Mouse (Mus musculus): ENCODE results near the gene Armc8. TPM values are rescaled to one million over a fixed set of nuclear protein-coding genes. Genes with fewer than 3 reads are reported as not detected.

Gene Armc8
- polyA plus RNA-seq, 1 experiment from 2014 or later = 22.9 TPM

DNA sequence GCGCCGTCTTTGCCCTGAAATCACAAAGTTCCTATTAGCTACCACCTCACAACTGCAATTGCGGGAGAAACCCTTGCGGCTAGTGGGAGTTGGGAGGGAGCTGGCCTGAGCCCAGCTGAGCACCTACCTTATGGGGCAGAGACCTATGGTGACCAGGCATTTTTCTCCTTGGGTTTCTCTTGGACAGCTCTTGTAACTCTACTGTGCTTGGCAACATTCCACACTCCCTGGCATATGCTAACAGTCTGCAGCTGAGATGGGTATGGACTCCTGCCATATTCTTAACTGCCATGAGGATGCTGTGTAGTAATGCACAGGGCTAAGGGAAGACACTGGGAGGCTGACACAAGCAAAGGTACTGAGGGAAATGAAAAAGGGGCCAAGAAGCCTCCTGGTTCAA lies 87.9 kb downstream of the Armc8 start:
- no peak for ATAC-seq (ENCODE audit: insufficient number of reproducible peaks, insufficient read depth, low FRiP score, low read depth)
- H3K27me3 ChIP-seq (ENCODE audit: control insufficient read depth, insufficient read depth, low read length) = no peaks in the 10 kb centered on the region
- H3K4me2 ChIP-seq (ENCODE audit: low read length) = no peak overlapping the region
- H3K9me3 ChIP-seq (ENCODE audit: control insufficient read depth, low read length) = no peaks in the 10 kb centered on the region
- peaks cover 41% of the 10 kb centered on the region for H3K36me3 ChIP-seq (ENCODE audit: control insufficient read depth, insufficient read depth, low read length)
- no peak overlapping the region for H3K27ac ChIP-seq (replicated peaks in 1 of 2; ENCODE audit: control insufficient read depth in 1 of 2, insufficient read depth in 1 of 2, low read depth in 2 of 2, low read length in 2 of 2)
- 91% methylated on average over 4 of the region's 4 CpGs for WGBS
- H3K4me1 ChIP-seq (ENCODE audit: control insufficient read depth in 2 of 2, insufficient read depth in 2 of 2, low read length in 2 of 2) = peaks cover 2 to 9% of the 10 kb centered on the region in 2 experiments; a peak in 2 of 4 replicates
- H3K9ac ChIP-seq (ENCODE audit: low read length) = no peak overlapping the region
- H3K4me3 ChIP-seq (ENCODE audit: control insufficient read depth in 1 of 2, insufficient read depth in 1 of 2, low read depth in 1 of 2, low read length in 2 of 2) = no peak overlapping the region

- Histone ChIP-seq H3K4me1 (ENCODE audit: control insufficient read depth in 2 of 2, insufficient read depth in 2 of 2, low read length in 2 of 2) (peaks cover 2 to 9% of the 10 kb centered on the region in 2 experiments; a peak in 2 of 4 replicates), H3K4me3 (ENCODE audit: control insufficient read depth in 1 of 2, insufficient read depth in 1 of 2, low read depth in 1 of 2, low read length in 2 of 2) (no peak overlapping the region), H3K36me3 (ENCODE audit: control insufficient read depth, insufficient read depth, low read length) (peaks cover 48% of the 10 kb centered on the region), H3K27ac (replicated peaks in 1 of 2; ENCODE audit: control insufficient read depth in 1 of 2, insufficient read depth in 1 of 2, low read depth in 2 of 2, low read length in 2 of 2) (no peak overlapping the region), H3K4me2 (ENCODE audit: low read length) (no peak overlapping the region), H3K9me3 (ENCODE audit: control insufficient read depth, low read length) (no peaks in the 10 kb centered on the region), H3K27me3 (ENCODE audit: control insufficient read depth, insufficient read depth, low read length) (no peaks in the 10 kb centered on the region), H3K9ac (ENCODE audit: low read length) (no peak overlapping the region)
- WGBS = 59% methylated on average over 9 of the region's 9 CpGs
- ATAC-seq (ENCODE audit: insufficient number of reproducible peaks, insufficient read depth, low FRiP score, low read depth) = no peak
These were observed 89.5 kb downstream of the Armc8 start for GRCm38 (mm10) chr9:99479181-99479711.

- no peak for ATAC-seq (ENCODE audit: insufficient number of reproducible peaks, insufficient read depth, low FRiP score, low read depth)
- Histone ChIP-seq H3K27ac (replicated peaks in 1 of 2; ENCODE audit: control insufficient read depth in 1 of 2, insufficient read depth in 1 of 2, low read depth in 2 of 2, low read length in 2 of 2) (no peak overlapping the region), H3K4me3 (ENCODE audit: control insufficient read depth in 1 of 2, insufficient read depth in 1 of 2, low read depth in 1 of 2, low read length in 2 of 2) (no peak overlapping the region), H3K36me3 (ENCODE audit: control insufficient read depth, insufficient read depth, low read length) (peaks cover 18% of the 10 kb centered on the region), H3K9me3 (ENCODE audit: control insufficient read depth, low read length) (no peaks in the 10 kb centered on the region), H3K4me2 (ENCODE audit: low read length) (no peak overlapping the region), H3K9ac (ENCODE audit: low read length) (no peak overlapping the region), H3K27me3 (ENCODE audit: control insufficient read depth, insufficient read depth, low read length) (no peaks in the 10 kb centered on the region), H3K4me1 (ENCODE audit: control insufficient read depth in 2 of 2, insufficient read depth in 2 of 2, low read length in 2 of 2) (no peaks in the 10 kb centered on the region)
- 79% methylated on average over 7 of the region's 7 CpGs for WGBS
These were observed 97.4 kb downstream of the Armc8 start for GRCm38 (mm10) chr9:99471334-99471733.

DNA sequence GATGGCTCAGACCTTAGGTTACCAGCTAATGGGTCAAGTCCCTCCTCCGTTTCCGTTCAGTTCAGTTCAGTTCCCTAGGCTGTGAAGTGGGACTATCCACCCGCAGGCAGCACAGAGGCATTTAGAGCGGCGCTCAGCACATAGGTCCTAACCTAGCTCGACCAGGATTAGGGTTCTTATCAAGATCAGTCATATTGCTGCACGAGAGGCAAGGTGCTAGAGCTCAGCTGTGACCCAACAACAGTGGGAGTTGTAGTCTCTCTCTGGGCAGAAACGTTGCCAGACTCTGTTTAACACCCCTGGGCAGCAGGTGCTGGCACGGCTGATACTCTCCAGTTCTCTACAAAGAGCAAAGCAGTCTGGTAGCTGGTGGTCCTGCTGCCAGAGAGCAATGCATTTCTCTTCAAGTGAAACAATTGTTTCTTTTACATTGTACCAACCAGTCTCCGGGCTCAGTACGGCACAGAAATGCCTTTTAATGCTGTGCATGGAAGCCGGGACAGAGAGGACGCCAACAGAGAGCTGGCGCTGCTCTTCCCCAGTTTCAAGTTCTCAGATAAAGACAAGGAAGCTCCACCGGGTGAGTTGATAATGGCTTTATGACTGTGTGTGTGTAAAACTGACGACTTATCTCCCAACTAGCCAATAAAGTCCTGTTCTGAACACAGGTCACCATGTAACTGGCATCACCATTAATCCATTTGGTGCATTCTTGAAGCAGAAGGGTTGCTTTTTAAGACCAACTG lies 98.2 kb downstream of the Armc8 start:
- WGBS = 51% methylated on average over 16 of the region's 16 CpGs
- Histone ChIP-seq H3K9ac (ENCODE audit: low read length) (no peak overlapping the region), H3K9me3 (ENCODE audit: control insufficient read depth, low read length) (no peaks in the 10 kb centered on the region)

GRCm38 (mm10) chr9:99469681-99470273 lies 98.9 kb downstream of the Armc8 start:
- no peak overlapping the region for H3K4me2 ChIP-seq (ENCODE audit: low read length)
- no peaks in the 10 kb centered on the region for H3K27me3 ChIP-seq (ENCODE audit: control insufficient read depth, insufficient read depth, low read length)
- peaks cover 3% of the 10 kb centered on the region for H3K36me3 ChIP-seq (ENCODE audit: control insufficient read depth, insufficient read depth, low read length)
- 60% methylated on average over 8 of the region's 8 CpGs for WGBS
- no peaks in the 10 kb centered on the region for H3K4me1 ChIP-seq (ENCODE audit: control insufficient read depth in 2 of 2, insufficient read depth in 2 of 2, low read length in 2 of 2)
- ATAC-seq (ENCODE audit: insufficient number of reproducible peaks, insufficient read depth, low FRiP score, low read depth) = no peak
- H3K27ac ChIP-seq (replicated peaks in 1 of 2; ENCODE audit: control insufficient read depth in 1 of 2, insufficient read depth in 1 of 2, low read depth in 2 of 2, low read length in 2 of 2) = no peak overlapping the region
- H3K9ac ChIP-seq (ENCODE audit: low read length) = no peak overlapping the region
- no peak overlapping the region for H3K4me3 ChIP-seq (ENCODE audit: control insufficient read depth in 1 of 2, insufficient read depth in 1 of 2, low read depth in 1 of 2, low read length in 2 of 2)
- H3K9me3 ChIP-seq (ENCODE audit: control insufficient read depth, low read length) = no peaks in the 10 kb centered on the region

More for the DNA sequence above, 98.2 kb downstream of the Armc8 start:
- Histone ChIP-seq H3K4me1 (ENCODE audit: control insufficient read depth in 2 of 2, insufficient read depth in 2 of 2, low read length in 2 of 2) (no peaks in the 10 kb centered on the region), H3K36me3 (ENCODE audit: control insufficient read depth, insufficient read depth, low read length) (peaks cover 10% of the 10 kb centered on the region), H3K27me3 (ENCODE audit: control insufficient read depth, insufficient read depth, low read length) (no peaks in the 10 kb centered on the region), H3K27ac (replicated peaks in 1 of 2; ENCODE audit: control insufficient read depth in 1 of 2, insufficient read depth in 1 of 2, low read depth in 2 of 2, low read length in 2 of 2) (no peak overlapping the region), H3K4me2 (ENCODE audit: low read length) (no peak overlapping the region), H3K4me3 (ENCODE audit: control insufficient read depth in 1 of 2, insufficient read depth in 1 of 2, low read depth in 1 of 2, low read length in 2 of 2) (no peak overlapping the region)
- no peak for ATAC-seq (ENCODE audit: insufficient number of reproducible peaks, insufficient read depth, low FRiP score, low read depth)

- ATAC-seq (ENCODE audit: insufficient number of reproducible peaks, insufficient read depth, low FRiP score, low read depth) = no peak
- 79% methylated on average over 9 of the region's 9 CpGs for WGBS
These were observed 100.1 kb downstream of the Armc8 start for GRCm38 (mm10) chr9:99468572-99468971.

GRCm38 (mm10) chr9:99464876-99465275 lies 103.8 kb downstream of the Armc8 start:
- no peak overlapping the region for H3K4me2 ChIP-seq (ENCODE audit: low read length)
- whole genome bisulfite sequencing = 72% methylated on average over 6 of the region's 6 CpGs
- ATAC-seq (ENCODE audit: insufficient number of reproducible peaks, insufficient read depth, low FRiP score, low read depth) = no peak

More at GRCm38 (mm10) chr9:99468572-99468971, 100.1 kb downstream of the Armc8 start:
- Histone ChIP-seq H3K4me1 (ENCODE audit: control insufficient read depth in 2 of 2, insufficient read depth in 2 of 2, low read length in 2 of 2) (no peaks in the 10 kb centered on the region), H3K4me3 (ENCODE audit: control insufficient read depth in 1 of 2, insufficient read depth in 1 of 2, low read depth in 1 of 2, low read length in 2 of 2) (no peak overlapping the region), H3K27ac (replicated peaks in 1 of 2; ENCODE audit: control insufficient read depth in 1 of 2, insufficient read depth in 1 of 2, low read depth in 2 of 2, low read length in 2 of 2) (no peak overlapping the region), H3K27me3 (ENCODE audit: control insufficient read depth, insufficient read depth, low read length) (no peaks in the 10 kb centered on the region), H3K4me2 (ENCODE audit: low read length) (no peak overlapping the region), H3K36me3 (ENCODE audit: control insufficient read depth, insufficient read depth, low read length) (no peaks in the 10 kb centered on the region), H3K9ac (ENCODE audit: low read length) (no peak overlapping the region), H3K9me3 (ENCODE audit: control insufficient read depth, low read length) (no peaks in the 10 kb centered on the region)

More at GRCm38 (mm10) chr9:99464876-99465275, 103.8 kb downstream of the Armc8 start:
- no peaks in the 10 kb centered on the region for H3K27me3 ChIP-seq (ENCODE audit: control insufficient read depth, insufficient read depth, low read length)
- H3K36me3 ChIP-seq (ENCODE audit: control insufficient read depth, insufficient read depth, low read length) = no peaks in the 10 kb centered on the region
- H3K9ac ChIP-seq (ENCODE audit: low read length) = no peak overlapping the region
- H3K4me1 ChIP-seq (ENCODE audit: control insufficient read depth in 2 of 2, insufficient read depth in 2 of 2, low read length in 2 of 2) = no peaks in the 10 kb centered on the region
- H3K9me3 ChIP-seq (ENCODE audit: control insufficient read depth, low read length) = no peaks in the 10 kb centered on the region
- H3K4me3 ChIP-seq (ENCODE audit: control insufficient read depth in 1 of 2, insufficient read depth in 1 of 2, low read depth in 1 of 2, low read length in 2 of 2) = no peak overlapping the region
- no peak overlapping the region for H3K27ac ChIP-seq (replicated peaks in 1 of 2; ENCODE audit: control insufficient read depth in 1 of 2, insufficient read depth in 1 of 2, low read depth in 2 of 2, low read length in 2 of 2)

Data from heart, embryonic 14.5 days (tissue).